Mouse (Mus musculus) intestine, postnatal 0 days (tissue): ENCODE results near the gene Nyap2. TPM values are rescaled to one million over a fixed set of nuclear protein-coding genes. Genes with fewer than 3 reads are reported as not detected.

Experiments used
- ATAC-seq: fragments of 200-750 bp; cut with Nextera tagmentation; 2 replicates; pipeline ENCODE4 v1.8.0; 2017; ENCODE audit warnings: mild to moderate bottlenecking, moderate TSS enrichment, moderate library complexity
- H3K27ac ChIP-seq: fragments of 300-500 bp; sonication (generic); 2 replicates; pipeline ENCODE4 v1.5.1; 2014; ENCODE audit warnings: mild to moderate bottlenecking, low read depth, low read length, moderate library complexity
- H3K27me3 ChIP-seq: fragments of 300-500 bp; sonication (generic); replicated peaks from 2 replicates; pipeline ENCODE4 v1.6.1; 2014; ENCODE audit warnings: low read length, mixed read lengths; ENCODE audit not compliant: control insufficient read depth, insufficient read depth
- H3K36me3 ChIP-seq: fragments of 300-500 bp; sonication (generic); 2 replicates; pipeline ENCODE4 v1.6.1; 2014; ENCODE audit warnings: mild to moderate bottlenecking, moderate library complexity; ENCODE audit not compliant: control insufficient read depth, insufficient read depth
- H3K4me1 ChIP-seq: fragments of 300-500 bp; sonication (generic); replicated peaks from 2 replicates; pipeline ENCODE4 v1.6.1; 2014; ENCODE audit warnings: antibody characterized with exemption, low read length, mixed read lengths; ENCODE audit not compliant: control insufficient read depth, insufficient read depth
- H3K4me2 ChIP-seq: fragments of 300-500 bp; sonication (generic); replicated peaks from 2 replicates; pipeline ENCODE4 v1.6.1; 2014; ENCODE audit warnings: low read depth, mild to moderate bottlenecking, moderate library complexity
- H3K4me3 ChIP-seq: fragments of 300-500 bp; sonication (generic); 2 replicates; pipeline ENCODE4 v1.5.1; 2014; ENCODE audit warnings: low read depth, low read length
- H3K9ac ChIP-seq: fragments of 300-500 bp; sonication (generic); 2 replicates; pipeline ENCODE4 v1.6.1; 2014; ENCODE audit warnings: mild to moderate bottlenecking, low read depth, low read length
- H3K9me3 ChIP-seq: fragments of 300-500 bp; sonication (generic); 2 replicates; pipeline ENCODE4 v1.6.1; 2016; ENCODE audit warnings: mixed run types; ENCODE audit not compliant: control insufficient read depth
- CTCF ChIP-seq: sonication (generic); IDR thresholded peaks from 2 replicates; pipeline ENCODE4 v1.5.1; 2016; ENCODE audit warnings: low read depth, mild to moderate bottlenecking, control low read depth, antibody characterized with exemption, moderate library complexity
- WGBS: fragments of 180-500 bp; shearing (Covaris S2); extraction: QIAGEN DNeasy Blood & Tissue Kit; methylation state at CpG from one replicate; pipeline ENCODE4 v1.1.7; 2014; 5-methylcytosine and 5-hydroxymethylcytosine counted together
- polyA plus RNA-seq: library from polyadenylated mRNA; unstranded; fragments of >200 nt; fragmentation: Nextera tagmentation; extraction: Ambion mirVana; gene quantifications from 2 replicates; pipeline ENCODE4 v1.2.1, GENCODE M21; 2015

The Nyap2 gene
- 0.16 and 0.20 TPM in 2 replicates for polyA plus RNA-seq

DNA sequence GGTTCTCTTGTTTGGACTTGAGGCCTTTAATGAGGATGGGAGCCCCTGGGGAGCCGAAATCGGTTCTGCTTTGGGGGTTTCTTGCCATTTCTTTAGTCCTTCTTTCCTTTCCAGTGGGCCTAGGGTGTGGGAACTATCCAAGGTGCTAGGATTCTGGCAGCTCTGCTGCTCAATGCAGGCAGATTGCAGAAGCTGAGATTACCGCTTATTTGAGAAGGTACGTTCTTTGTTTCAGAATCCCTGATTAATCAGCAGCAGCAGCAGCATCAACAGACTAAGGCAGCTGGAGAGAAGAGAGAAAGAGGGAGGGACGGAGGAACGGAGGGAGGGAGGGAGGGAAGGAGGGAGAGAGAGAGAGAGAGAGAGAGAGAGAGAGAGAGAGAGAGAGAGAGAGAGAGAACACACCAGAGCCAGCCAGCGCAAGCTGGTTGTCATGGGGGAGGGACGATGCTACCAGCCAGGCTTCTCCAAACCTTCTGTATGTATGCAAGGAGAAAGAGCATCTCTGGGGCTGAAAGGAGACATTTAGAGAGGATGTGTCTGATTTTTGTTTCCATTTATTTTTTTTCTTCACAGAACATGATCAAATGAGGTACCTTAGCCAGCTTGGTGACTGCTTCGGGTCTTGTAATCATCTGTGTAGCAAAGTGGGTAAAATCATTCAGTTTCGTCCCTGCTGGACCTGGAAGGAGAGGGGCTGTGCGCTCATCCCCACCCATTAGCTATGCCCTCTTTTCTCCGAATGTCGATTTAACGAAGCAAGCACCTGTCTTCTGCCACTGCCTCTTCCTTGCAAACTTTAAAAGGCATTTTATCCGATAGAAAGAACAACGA lies at the start of gene Nyap2:
TSS of gene Nyap2 (plus strand) at position 120 of the 834 bp plus-strand sequence.
- Histone ChIP-seq H3K9me3 (no peaks in the 10 kb centered on the region), H3K27me3 (no peaks in the 10 kb centered on the region), H3K9ac (no peak within 1 kb of the TSS), H3K4me1 (no peaks in the 10 kb centered on the region), H3K4me3 (no peak within 1 kb of the TSS), H3K27ac (no peak within 1 kb of the TSS), H3K4me2 (no peak within 1 kb of the TSS), H3K36me3 (no peaks in the 10 kb centered on the region)
- 40% methylated on average over 16 of the region's 16 CpGs for WGBS
- no peak for TF ChIP-seq CTCF
- no peak for ATAC-seq

DNA sequence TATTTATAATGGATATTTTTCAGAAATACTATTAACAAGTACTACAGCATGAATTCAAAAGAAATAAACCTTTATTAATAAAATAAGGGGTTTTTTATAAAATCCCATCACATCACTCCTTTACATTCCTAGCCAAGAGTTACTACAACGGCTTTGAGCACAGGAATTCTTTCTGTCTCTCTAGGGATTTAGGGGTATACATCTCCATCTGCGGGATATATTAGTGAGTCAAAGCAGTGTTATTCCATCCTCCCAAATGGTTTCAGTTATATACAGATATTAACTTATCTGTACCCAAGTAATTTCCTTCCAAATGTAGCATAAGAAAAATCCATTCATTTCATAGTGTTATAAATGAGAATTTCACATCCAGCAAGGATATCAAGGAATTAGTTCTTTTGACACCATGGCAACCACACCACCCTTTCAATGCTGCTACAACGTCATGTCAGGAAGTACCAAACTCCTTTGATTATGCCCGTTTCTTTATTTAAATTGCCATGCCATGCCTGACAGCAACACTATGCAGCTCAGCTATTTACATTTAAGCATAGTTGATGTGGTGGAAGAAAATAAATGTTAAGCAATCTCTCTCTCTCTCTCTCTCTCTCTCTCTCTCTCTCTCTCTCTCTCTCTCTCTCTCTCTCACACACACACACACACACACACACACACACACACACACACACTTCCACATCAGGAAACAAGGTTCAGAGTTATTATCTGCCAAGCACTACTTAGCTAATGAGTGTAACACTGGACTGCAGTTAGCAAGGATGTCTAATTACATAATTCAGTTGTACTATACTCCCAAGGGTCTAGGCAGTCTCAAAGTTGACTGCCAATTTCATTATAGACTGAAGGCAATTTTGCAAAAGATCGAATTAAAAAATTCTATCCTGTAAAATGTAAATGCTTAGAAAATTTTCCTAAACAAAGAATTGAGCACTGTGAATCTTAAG lies 33.6 kb upstream of the Nyap2 start:
- WGBS, result 62% methylated on average over 5 of the region's 5 CpGs
- ATAC-seq, result no peak
- Histone ChIP-seq H3K9me3 (no peaks in the 10 kb centered on the region), H3K27ac (no peak overlapping the region), H3K4me2 (no peak overlapping the region), H3K36me3 (no peaks in the 10 kb centered on the region), H3K9ac (no peak overlapping the region), H3K4me3 (no peak overlapping the region), H3K4me1 (no peaks in the 10 kb centered on the region), H3K27me3 (no peaks in the 10 kb centered on the region)
- no peak for TF ChIP-seq CTCF

DNA sequence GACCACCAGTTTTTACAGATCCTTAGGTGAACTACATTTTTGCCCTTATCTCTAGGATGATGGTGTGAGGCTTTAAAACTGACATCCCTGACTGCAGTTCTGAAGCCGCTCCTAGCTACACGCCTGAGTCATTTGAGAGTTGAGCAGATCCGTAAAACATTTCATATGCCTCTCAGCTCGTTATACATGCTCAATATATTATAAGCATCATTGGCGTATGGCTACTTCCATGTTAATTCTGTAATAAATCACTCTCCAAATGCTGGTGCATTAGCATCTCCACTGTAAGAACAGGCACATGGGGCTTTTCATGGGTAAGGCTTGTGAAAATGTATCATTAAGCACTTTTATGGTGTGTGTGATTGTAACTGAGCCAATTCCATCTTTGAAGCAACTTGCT lies 18.4 kb upstream of the Nyap2 start:
- H3K4me2 ChIP-seq, result no peak overlapping the region
- no peaks in the 10 kb centered on the region for H3K4me1 ChIP-seq
- no peak overlapping the region for H3K9ac ChIP-seq
- TF ChIP-seq CTCF, result no peak
- H3K36me3 ChIP-seq, result no peaks in the 10 kb centered on the region
- H3K9me3 ChIP-seq, result no peaks in the 10 kb centered on the region
- no peak for ATAC-seq
- H3K4me3 ChIP-seq, result no peak overlapping the region
- whole genome bisulfite sequencing, result 81% methylated on average over 5 of the region's 5 CpGs
- no peak overlapping the region for H3K27ac ChIP-seq
- no peaks in the 10 kb centered on the region for H3K27me3 ChIP-seq

DNA sequence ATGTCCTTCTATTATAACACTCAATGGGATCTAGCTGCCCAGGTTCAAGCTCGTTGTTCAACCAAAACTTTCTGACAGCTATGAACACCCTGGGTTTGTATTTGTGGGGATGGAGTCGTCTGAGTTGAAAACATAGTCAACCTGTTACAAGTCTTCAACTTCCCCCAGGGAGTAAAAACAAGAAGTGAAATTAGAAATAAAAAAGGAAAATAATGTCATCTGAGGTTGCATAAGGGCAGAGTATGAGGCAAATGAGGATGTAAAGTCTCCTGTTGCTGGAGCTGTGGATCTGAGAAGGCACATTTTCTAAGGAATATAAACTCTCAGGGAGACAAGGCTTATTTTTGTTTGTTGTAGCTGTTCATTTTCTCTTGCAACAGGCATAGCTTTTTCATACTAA lies 17.9 kb upstream of the Nyap2 start:
- H3K36me3 ChIP-seq, result no peaks in the 10 kb centered on the region
- no peak overlapping the region for H3K4me2 ChIP-seq
- WGBS, result 70% methylated on average over 2 of the region's 2 CpGs
- no peak overlapping the region for H3K27ac ChIP-seq
- no peak for TF ChIP-seq CTCF
- no peak overlapping the region for H3K4me3 ChIP-seq
- no peak overlapping the region for H3K9ac ChIP-seq
- no peak for ATAC-seq
- H3K9me3 ChIP-seq, result no peaks in the 10 kb centered on the region
- H3K27me3 ChIP-seq, result no peaks in the 10 kb centered on the region
- no peaks in the 10 kb centered on the region for H3K4me1 ChIP-seq

DNA sequence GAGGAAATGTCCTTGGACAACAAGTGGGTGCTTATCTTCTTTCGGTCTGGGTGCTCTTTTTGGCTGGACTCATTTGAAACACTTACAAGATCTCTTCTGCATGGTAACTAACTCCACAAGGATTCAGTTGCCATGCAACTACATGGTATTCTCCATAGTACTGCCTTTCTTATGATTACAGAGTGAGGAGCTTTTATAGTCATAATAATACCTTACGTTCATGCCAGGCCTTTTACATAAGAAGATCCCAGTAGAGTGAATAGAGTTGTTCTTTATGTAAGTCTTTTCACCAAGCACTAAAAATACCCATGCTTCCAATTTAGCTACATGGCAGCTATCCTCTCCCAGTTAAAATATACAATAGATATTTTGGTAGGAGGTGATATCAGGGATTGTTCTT lies 13.9 kb upstream of the Nyap2 start:
- H3K27me3 ChIP-seq, result no peaks in the 10 kb centered on the region
- no peak overlapping the region for H3K27ac ChIP-seq
- no peak overlapping the region for H3K4me3 ChIP-seq
- no peak overlapping the region for H3K4me2 ChIP-seq
- 85% methylated on average over 2 of the region's 2 CpGs for WGBS
- H3K4me1 ChIP-seq, result no peaks in the 10 kb centered on the region
- TF ChIP-seq CTCF, result no peak
- H3K36me3 ChIP-seq, result no peaks in the 10 kb centered on the region
- H3K9me3 ChIP-seq, result no peaks in the 10 kb centered on the region
- ATAC-seq, result no peak
- no peak overlapping the region for H3K9ac ChIP-seq

DNA sequence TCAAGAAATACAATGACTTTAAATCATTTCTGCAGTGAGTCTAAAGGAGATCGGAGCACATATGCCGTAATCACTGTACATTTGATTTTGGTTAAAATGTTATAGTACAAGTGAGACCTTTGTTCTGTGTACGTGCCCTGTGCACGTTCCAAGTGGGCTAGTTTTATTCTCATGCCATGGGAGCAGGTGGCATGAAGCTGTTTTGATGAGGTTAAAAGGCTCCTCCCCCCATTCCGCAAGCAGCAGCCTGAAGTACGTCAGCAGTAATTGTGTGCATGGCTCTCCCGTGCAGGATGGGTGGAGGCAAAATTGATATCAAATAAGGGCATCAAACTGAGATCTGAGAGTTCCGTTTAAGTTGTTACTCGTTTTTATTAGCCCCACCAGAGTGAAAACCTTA lies 491 bp upstream of the Nyap2 start:
- no peak overlapping the region for H3K27ac ChIP-seq
- TF ChIP-seq CTCF, result no peak

More for the DNA sequence above, 491 bp upstream of the Nyap2 start:
- H3K4me1 ChIP-seq, result no peaks in the 10 kb centered on the region
- H3K27me3 ChIP-seq, result no peaks in the 10 kb centered on the region
- no peak for ATAC-seq
- H3K36me3 ChIP-seq, result no peaks in the 10 kb centered on the region
- no peak overlapping the region for H3K9ac ChIP-seq
- H3K9me3 ChIP-seq, result no peaks in the 10 kb centered on the region
- WGBS, result 70% methylated on average over 9 of the region's 9 CpGs
- no peak overlapping the region for H3K4me2 ChIP-seq
- H3K4me3 ChIP-seq, result no peak overlapping the region
